Mouse (Mus musculus) heart, adult 2 months (tissue): ENCODE results near the gene Bud13. TPM values are rescaled to one million over a fixed set of nuclear protein-coding genes. Genes with fewer than 3 reads are reported as not detected.
A peak's percentile ranks its signal among the peaks of the same experiment; 100 is the strongest.

Experiments
- DNase-seq, 2 experiments: peaks; one replicate each; pipeline ENCODE4 v3.0.0; 2021
- H3K27ac ChIP-seq: fragments of 200-600 bp; 2 replicates; pipeline ENCODE4 v1.8.1; 2022
- H3K27me3 ChIP-seq: fragments of 200-500 bp; 2 replicates; pipeline ENCODE4 v1.6.1; 2012; ENCODE audit warnings: mild to moderate bottlenecking, low read length, inconsistent platforms, mixed read lengths; ENCODE audit not compliant: control insufficient read depth, insufficient read depth
- H3K36me3 ChIP-seq: fragments of 200-500 bp; 2 replicates; pipeline ENCODE4 v1.6.1; 2012; ENCODE audit warnings: low read length, inconsistent platforms; ENCODE audit not compliant: control insufficient read depth, insufficient read depth
- H3K4me1 ChIP-seq: fragments of 200-500 bp; 2 replicates; pipeline ENCODE4 v1.6.1; 2011; ENCODE audit warnings: low read length; ENCODE audit not compliant: control insufficient read depth, insufficient read depth
- H3K4me3 ChIP-seq: fragments of 200-600 bp; 2 replicates; pipeline ENCODE4 v1.8.1; 2022
- H3K79me2 ChIP-seq: fragments of 200-500 bp; replicated peaks from 2 replicates; pipeline ENCODE4 v1.6.1; 2012; ENCODE audit warnings: mild to moderate bottlenecking, inconsistent platforms, low read length, moderate library complexity, mixed read lengths; ENCODE audit not compliant: control insufficient read depth, insufficient read depth
- H3K9ac ChIP-seq: fragments of 200-500 bp; 2 replicates; pipeline ENCODE4 v1.6.1; 2012; ENCODE audit warnings: low read depth, mild to moderate bottlenecking, control low read depth, inconsistent platforms, low read length, mixed read lengths
- CTCF ChIP-seq: fragments of 200-600 bp; IDR thresholded peaks from 2 replicates; pipeline ENCODE4 v1.8.1; 2022; ENCODE audit warnings: antibody characterized with exemption, mild to moderate bottlenecking, moderate library complexity
- EP300 ChIP-seq: fragments of 200-500 bp; IDR thresholded peaks from 2 replicates; pipeline ENCODE4 v1.6.1; 2011; ENCODE audit warnings: low read depth, low read length, control low read depth; ENCODE audit not compliant: insufficient read depth
- POLR2A ChIP-seq: fragments of 200-500 bp; IDR thresholded peaks from 2 replicates; pipeline ENCODE4 v1.6.1; 2011; ENCODE audit warnings: mild to moderate bottlenecking, low read depth, low read length, control low read depth; ENCODE audit not compliant: insufficient read depth
- WGBS: fragments of 180-500 bp; shearing (Covaris S2); methylation state at CpG from one replicate; pipeline ENCODE4 v1.1.7; 2018; 5-methylcytosine and 5-hydroxymethylcytosine counted together
- intact Hi-C: fragments of 180-260 bp; cut with DNase I; formaldehyde crosslinking; loops from one replicate; pipeline ENCODE4 v1.15.1; 2025
- polyA plus RNA-seq: library from polyadenylated mRNA; depleted of rRNA; stranded (reverse); fragments of >200 nt; gene quantifications from 2 replicates; pipeline ENCODE4 v1.2.3, GENCODE M21; 2012
- total RNA-seq, 2 experiments: library from RNA; stranded (reverse); gene quantifications; 2 replicates each; pipeline ENCODE4 v1.2.3; 2021

The Bud13 gene
- total and polyA plus RNA-seq, 3 experiments: 5.6 to 7.4 (median 7.1) TPM

DNA sequence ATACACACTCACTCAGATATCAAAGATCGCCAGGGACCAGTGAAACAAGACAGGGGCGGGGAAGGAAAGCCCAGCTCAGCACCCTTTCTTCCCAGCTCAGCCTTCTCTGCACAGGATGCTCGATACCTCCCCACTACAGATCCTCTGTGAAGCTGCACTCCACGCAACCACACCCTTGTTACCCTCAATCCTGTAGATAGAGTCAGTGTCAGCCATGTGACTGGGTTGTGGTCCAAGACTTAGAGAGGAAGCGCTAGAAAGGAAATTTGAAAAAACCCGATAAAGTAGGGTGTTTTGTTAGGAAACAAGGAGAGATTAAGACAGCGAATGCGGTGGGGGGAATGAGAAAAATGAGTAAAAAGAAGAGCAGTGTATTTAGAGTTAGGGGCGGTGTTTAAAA, 10.7 kb upstream of the Bud13 start:
- 43% methylated on average over 9 of the region's 9 CpGs for WGBS
- intact Hi-C loops: no loop called here

DNA sequence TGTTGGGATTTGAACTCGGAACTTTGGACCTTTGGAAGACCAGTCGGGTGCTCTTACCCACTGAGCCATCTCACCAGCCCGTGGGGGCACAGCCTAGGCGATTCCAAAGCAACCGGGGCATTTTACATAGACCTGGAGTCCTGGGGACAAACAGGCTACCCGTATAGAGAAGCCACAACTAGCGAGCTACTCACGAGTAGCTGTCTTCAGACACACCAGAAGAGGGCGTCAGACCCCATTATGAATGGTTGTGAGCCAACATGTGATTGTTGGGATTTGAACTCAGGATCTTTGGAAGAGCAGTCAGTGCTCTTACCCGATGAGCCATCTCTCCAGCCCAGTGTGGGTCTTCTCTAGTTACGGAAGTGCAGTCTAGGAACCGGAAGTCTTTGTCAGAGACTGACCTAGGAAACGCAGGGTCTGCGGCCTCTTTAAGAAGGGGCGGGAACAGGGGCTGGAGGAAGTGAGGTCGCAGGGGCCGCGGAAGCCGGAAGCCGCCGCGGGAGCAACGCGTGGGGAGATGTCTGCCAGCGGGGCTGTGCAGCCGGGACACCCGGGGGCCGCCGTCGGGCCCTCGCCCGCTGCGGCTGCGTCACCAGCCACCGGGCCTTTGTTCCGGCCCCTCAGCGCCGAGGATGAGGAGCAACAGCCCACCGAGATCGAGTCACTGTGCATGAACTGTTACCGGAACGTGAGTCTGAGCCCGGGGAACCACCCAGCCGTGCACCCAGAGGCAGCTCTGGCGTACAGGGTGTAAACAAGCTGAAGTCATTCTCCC, 9.9 kb upstream of the Bud13 start, which contains the start of gene Zpr1:
Gene Zpr1 (plus strand): TSS at position 388 of the 778 bp plus-strand sequence.
- TF ChIP-seq CTCF (peak; percentile 63), EP300 (0 out of 2 replicates have a peak, but pooled peaks have one; percentile 46), POLR2A (peak; percentile 54)
- H3K27ac ChIP-seq: peak within 1 kb of the TSS; percentile 66
- peaks cover 5% of the 10 kb centered on the region for H3K4me1 ChIP-seq
- peak within 1 kb of the TSS; percentile 66 for H3K9ac ChIP-seq
- peak within 1 kb of the TSS; percentile 77 for H3K4me3 ChIP-seq
- 4% methylated on average over 45 of the region's 45 CpGs for WGBS
- no peaks in the 10 kb centered on the region for H3K27me3 ChIP-seq
- peak; percentile 91 to 92 for DNase-seq
- H3K36me3 ChIP-seq: no peaks in the 10 kb centered on the region; the same call in 1 of the 2 replicates
- no peaks in the 10 kb centered on the region for H3K79me2 ChIP-seq
- intact Hi-C loops: no loop called here

More for the DNA sequence above, 10.7 kb upstream of the Bud13 start:
- DNase-seq: no peak
- H3K4me1 ChIP-seq: peaks cover 4% of the 10 kb centered on the region; the same call in 1 of the 2 replicates
- no peaks in the 10 kb centered on the region; the same call in 1 of the 2 replicates for H3K36me3 ChIP-seq
- H3K27me3 ChIP-seq: no peaks in the 10 kb centered on the region
- no peak overlapping the region for H3K9ac ChIP-seq
- no peak overlapping the region for H3K4me3 ChIP-seq
- TF ChIP-seq EP300 (no peak), CTCF (no peak), POLR2A (no peak)
- H3K27ac ChIP-seq: no peak overlapping the region
- no peaks in the 10 kb centered on the region for H3K79me2 ChIP-seq

GRCm38 (mm10) chr9:46274494-46274893, 8.3 kb upstream of the Bud13 start:
- H3K27ac ChIP-seq: no peak overlapping the region
- no peak for TF ChIP-seq CTCF
- TF ChIP-seq EP300: no peak
- TF ChIP-seq POLR2A: no peak
- no peaks in the 10 kb centered on the region for H3K27me3 ChIP-seq
- intact Hi-C loops: no loop called here
- WGBS: 74% methylated on average over 9 of the region's 9 CpGs
- no peaks in the 10 kb centered on the region for H3K79me2 ChIP-seq
- H3K4me1 ChIP-seq: peaks cover 5% of the 10 kb centered on the region
- no peak overlapping the region for H3K9ac ChIP-seq
- DNase-seq: no peak
- H3K4me3 ChIP-seq: no peak overlapping the region
- no peaks in the 10 kb centered on the region; the same call in 1 of the 2 replicates for H3K36me3 ChIP-seq

DNA sequence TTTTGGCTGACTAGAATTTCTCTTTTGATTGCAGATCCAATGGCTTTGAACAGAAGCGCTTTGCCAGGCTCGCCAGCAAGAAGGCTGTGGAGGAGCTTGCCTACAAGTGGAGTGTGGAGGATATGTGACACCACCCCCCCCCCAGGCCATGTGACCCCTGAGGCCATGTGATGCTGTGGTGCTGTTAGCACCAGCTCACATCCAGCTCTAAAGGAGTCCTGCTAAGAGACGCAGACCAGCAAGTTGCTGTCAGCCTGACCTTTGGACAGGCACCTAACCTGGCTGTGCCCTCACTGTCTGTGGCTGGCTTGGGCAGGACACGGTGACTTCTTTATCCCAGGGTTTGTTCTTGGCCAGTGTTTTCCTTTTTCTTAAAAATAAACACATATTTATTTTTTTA, 15.6 kb downstream of the Bud13 start:
- intact Hi-C loops: no loop called here
- no peaks in the 10 kb centered on the region for H3K27me3 ChIP-seq
- H3K36me3 ChIP-seq: no peaks in the 10 kb centered on the region; the same call in 1 of the 2 replicates
- H3K4me1 ChIP-seq: no peaks in the 10 kb centered on the region
- TF ChIP-seq EP300 (no peak), CTCF (no peak), POLR2A (no peak)
- no peak overlapping the region for H3K27ac ChIP-seq
- H3K4me3 ChIP-seq: no peak overlapping the region
- no peak for DNase-seq
- 84% methylated on average over 4 of the region's 4 CpGs for WGBS
- H3K79me2 ChIP-seq: no peaks in the 10 kb centered on the region
- H3K9ac ChIP-seq: no peak overlapping the region

GRCm38 (mm10) chr9:46302142-46302541, 19.3 kb downstream of the Bud13 start:
- intact Hi-C loops: loop anchor here (1.0 kb wide), 1 partner anchor 12 kb away; no protein-coding TSS in a partner anchor
- H3K36me3 ChIP-seq: no peaks in the 10 kb centered on the region; the same call in 1 of the 2 replicates
- H3K9ac ChIP-seq: no peak overlapping the region
- H3K4me1 ChIP-seq: no peaks in the 10 kb centered on the region
- TF ChIP-seq CTCF (peak; percentile 97), EP300 (0 out of 2 replicates have a peak, but pooled peaks have one; percentile 43), POLR2A (no peak)
- 3% methylated on average over 2 of the region's 2 CpGs for WGBS
- H3K79me2 ChIP-seq: no peaks in the 10 kb centered on the region
- DNase-seq: peak; percentile 20 to 39
- H3K27me3 ChIP-seq: no peaks in the 10 kb centered on the region
- no peak overlapping the region for H3K4me3 ChIP-seq
- no peak overlapping the region for H3K27ac ChIP-seq

DNA sequence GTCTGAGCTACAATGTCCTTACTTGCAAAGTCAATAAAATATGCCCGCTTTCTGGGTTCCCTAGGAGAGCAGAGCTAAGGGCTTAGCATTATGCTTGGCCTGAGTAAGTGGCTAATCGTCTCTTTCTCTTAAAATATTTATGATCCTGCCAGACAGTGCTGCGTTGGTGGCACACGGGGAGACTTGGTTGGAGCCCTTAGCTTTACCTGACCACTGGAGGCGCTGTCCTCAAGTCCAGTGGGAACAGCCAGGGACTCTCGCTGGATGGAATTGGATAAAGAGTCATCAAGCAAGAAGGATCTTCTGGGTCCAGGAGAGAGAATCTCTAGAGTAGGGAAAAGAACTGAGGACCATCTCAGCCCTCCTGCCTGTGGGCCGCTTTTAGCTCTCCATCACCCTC, 26.3 kb downstream of the Bud13 start:
- TF ChIP-seq POLR2A (no peak), CTCF (peak; percentile 49), EP300 (no peak)
- Histone ChIP-seq H3K27ac (no peak overlapping the region), H3K79me2 (no peaks in the 10 kb centered on the region), H3K9ac (no peak overlapping the region), H3K4me3 (no peak overlapping the region), H3K4me1 (no peaks in the 10 kb centered on the region), H3K36me3 (no peaks in the 10 kb centered on the region), H3K27me3 (no peaks in the 10 kb centered on the region)
- intact Hi-C loops: no loop called here
- DNase-seq: no peak
- WGBS: 18% methylated on average over 7 of the region's 7 CpGs
